Mouse (Mus musculus) urinary bladder, postnatal 10 days (tissue): ENCODE results near the gene Gm3417.
"Not testable (repeated sequence)": the region's sequence is repeated elsewhere in the genome, so short reads cannot be mapped to it uniquely, and the experiment has no call there.

Experiments used
- DNase-seq: peaks from one replicate; pipeline ENCODE4 v3.0.0; 2022; ENCODE audit warnings: low spot score

Gene Gm3417

DNA sequence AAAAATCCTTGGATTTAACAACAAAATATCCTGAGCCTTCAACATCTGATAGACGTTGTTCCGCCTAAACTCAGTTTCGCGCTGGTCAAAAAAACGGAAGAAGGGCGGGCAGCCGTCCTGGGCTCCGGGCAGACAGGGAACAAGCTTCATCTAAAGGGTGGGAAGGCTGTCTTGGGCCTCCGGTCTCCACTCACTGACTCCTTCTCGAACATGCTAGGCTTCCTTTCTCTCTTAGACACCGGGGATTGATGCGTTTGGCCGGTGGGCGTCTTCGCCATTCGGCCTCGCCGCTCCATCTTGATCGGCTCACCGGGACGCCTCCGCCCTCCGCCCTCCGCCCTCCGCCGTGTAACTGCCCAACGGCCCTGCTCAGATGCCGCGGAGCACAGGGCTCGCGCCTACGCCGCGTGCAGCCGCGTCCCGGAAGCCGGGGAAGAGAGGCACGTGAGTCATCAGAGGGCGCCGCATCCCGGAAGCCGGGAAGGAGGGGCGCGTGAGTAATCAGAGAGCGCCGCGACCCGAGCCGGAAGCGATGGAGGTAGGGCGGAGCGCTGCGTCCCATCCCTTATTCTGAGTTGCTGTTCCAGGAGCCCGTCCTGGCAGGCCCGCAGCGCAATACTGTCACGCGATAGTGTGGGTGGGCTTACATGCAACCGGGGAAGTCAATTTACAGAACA is at the start of gene Gm3417, which contains the start of gene 9030025P20Rik:
Gm3417 (minus strand) TSS at position 429 of the 677 bp plus-strand sequence.
9030025P20Rik (plus strand) TSS at position 107 of the 677 bp plus-strand sequence.
- not testable (repeated sequence) for DNase-seq

DNA sequence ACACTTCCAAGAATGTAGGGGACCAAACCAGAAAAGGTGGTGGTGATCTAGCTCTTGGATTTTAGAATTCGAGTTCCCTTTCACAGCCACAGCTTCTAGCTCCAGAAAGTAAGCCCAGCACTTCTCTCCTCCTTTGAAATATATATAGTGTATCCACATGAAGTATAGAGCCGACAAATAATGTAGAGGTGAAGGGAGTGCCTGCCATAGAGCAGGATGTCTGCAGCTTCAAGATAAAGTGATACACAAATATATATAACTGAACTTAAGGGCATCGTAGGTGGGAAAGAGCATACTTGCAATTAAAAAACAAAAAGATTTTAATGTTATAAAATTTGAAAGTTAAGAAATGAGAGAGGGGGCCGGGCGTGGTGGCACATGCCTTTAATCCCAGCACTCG is 46.9 kb upstream of the Gm3417 start:
- DNase-seq, result not testable (repeated sequence)

DNA sequence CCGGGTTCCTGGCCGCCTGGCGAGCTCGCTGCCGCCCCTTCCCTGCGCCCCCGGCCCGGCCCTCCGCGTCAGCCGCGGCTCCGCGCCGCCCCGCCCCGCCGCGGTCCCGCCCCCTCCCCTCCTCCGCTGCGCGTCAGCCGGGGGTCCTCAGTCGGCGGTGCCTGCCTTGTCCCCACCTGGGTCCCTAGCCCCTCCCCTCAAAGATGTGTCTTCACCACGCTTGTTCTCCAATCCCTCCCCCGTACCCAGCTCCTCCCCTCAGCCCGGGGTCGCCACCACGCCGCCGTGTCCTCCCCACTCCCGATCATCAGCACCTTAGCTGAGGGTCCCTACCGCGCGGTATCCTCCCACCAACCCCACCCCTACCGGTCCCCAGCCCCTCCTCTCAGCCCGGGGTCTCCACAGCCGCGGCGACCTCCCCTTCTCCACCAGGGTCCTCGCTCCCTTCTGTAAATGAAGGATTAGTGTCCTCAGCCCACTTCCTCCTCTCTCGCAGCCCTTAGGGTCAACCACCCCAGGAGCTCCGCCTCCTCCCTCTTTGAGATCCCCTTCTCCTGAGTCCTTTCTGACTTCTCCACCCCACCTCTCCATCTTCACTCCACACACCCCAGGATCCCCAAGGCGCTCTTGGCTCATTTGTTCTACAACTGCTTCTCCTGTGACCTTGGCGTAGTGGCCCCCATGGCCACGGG is 46.1 kb upstream of the Gm3417 start:
- DNase-seq, result not testable (repeated sequence)

DNA sequence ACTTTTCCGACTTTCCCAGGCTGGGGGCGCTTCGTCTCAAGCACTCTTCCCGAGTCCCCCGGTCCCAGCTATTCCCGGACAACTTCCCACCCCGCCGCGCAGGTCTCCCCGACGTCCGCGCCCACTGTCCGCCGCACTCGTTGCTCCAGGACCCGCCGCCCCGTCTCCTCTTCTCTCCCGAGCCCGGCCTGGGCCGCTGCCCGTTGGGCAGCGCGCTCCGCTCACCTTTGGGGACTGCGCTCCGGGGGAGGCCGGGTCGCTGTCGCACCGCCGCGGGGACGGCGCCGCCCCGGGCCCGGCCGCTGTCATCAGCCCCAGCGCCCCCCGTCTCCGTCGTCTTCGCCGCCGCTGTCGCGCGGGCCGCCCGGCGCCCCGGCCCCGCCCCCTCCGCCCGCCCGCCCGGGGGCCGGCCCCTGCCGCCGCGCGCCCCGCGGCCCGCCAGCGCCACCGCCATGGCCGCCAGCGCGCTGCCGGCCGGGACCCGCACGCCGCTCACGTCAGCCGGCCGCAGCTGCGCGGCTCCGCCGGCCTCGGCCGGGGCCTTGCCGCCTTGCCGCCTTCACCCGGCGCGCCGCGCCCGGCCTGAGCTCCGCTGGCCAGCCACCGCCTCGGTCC is 45.4 kb upstream of the Gm3417 start:
- not testable (repeated sequence) for DNase-seq

DNA sequence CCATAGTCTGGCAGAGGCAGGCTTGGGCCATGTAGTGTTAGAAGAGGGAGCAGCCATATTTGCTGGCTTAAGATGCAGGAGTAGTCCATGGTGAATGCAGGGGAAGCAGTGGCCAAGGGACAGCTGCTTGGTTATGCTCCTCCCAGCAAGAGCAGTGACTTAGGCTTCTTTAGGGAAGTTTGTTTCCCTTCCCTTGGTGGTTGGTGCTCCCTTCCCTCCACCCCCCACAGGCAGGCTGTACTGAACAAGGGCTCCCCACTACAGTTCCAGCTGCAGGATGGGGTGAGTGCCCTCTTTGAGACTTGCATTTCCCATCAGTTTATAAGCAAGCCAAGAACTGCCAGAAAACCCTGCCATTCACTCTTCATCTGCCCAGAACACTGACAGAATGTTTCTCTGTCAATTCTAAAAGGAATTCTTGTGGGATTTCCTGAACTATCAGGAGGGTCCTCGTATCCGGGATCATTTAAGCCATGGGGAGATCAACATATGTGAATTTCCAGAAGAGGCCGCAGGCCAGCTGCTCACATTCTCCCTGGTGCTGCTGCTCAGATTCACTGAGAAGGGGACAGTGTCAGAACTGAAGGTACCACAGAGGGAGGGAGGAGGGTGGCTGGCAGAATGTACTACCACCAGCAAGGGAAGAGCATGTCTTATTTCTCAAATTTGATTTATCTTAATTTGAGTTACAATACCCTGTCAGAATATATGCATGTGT is 43.1 kb upstream of the Gm3417 start:
- DNase-seq, result not testable (repeated sequence)

DNA sequence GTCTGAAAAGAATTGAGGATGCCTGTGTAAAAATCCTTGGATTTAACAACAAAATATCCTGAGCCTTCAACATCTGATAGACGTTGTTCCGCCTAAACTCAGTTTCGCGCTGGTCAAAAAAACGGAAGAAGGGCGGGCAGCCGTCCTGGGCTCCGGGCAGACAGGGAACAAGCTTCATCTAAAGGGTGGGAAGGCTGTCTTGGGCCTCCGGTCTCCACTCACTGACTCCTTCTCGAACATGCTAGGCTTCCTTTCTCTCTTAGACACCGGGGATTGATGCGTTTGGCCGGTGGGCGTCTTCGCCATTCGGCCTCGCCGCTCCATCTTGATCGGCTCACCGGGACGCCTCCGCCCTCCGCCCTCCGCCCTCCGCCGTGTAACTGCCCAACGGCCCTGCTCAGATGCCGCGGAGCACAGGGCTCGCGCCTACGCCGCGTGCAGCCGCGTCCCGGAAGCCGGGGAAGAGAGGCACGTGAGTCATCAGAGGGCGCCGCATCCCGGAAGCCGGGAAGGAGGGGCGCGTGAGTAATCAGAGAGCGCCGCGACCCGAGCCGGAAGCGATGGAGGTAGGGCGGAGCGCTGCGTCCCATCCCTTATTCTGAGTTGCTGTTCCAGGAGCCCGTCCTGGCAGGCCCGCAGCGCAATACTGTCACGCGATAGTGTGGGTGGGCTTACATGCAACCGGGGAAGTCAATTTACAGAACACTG is 31.3 kb upstream of the Gm3417 start, which contains the start of gene Gm3435:
Gm3435 (plus strand) TSS at position 471 of the 708 bp plus-strand sequence.
- DNase-seq, result not testable (repeated sequence)

DNA sequence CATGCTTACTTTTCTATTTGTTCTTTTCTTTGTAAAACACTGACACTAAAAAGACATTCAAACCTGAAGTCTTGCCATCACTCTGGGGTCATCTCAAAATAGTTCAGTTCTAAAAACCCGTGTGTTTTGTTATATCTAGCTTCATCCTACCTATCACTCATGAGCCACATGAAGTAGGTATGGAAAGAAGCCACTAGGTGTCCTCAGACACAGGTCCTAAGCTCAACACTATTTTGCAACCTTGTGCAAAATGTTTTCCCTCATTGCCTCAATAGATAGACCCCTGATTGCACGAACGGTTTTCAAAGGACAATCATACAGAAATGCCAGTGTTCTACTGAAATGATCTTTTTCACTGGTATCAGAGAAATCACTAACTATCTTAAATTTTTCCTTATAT is 30.5 kb upstream of the Gm3417 start:
- not testable (repeated sequence) for DNase-seq

DNA sequence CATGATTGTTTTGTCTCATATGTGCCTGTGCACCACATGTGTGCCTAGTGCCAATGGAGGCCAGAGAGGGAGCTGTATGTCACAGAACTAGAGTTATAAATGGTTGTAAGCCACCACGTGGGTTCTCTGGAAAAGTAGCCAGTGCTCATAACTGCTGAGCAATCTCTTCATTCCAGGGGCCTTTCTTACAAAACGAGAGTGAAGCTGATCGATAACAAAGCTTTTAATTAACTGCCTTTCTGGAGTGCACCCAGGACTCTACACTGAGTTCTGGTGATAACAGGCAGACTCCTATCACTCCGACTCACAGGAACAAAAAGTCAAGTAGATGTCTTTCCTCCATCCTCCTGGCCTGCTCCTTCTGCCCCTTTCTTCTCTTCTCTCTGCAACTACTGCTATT is 21.5 kb upstream of the Gm3417 start:
- DNase-seq, result not testable (repeated sequence)

DNA sequence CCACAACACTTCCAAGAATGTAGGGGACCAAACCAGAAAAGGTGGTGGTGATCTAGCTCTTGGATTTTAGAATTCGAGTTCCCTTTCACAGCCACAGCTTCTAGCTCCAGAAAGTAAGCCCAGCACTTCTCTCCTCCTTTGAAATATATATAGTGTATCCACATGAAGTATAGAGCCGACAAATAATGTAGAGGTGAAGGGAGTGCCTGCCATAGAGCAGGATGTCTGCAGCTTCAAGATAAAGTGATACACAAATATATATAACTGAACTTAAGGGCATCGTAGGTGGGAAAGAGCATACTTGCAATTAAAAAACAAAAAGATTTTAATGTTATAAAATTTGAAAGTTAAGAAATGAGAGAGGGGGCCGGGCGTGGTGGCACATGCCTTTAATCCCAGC is 15.6 kb upstream of the Gm3417 start:
- not testable (repeated sequence) for DNase-seq

DNA sequence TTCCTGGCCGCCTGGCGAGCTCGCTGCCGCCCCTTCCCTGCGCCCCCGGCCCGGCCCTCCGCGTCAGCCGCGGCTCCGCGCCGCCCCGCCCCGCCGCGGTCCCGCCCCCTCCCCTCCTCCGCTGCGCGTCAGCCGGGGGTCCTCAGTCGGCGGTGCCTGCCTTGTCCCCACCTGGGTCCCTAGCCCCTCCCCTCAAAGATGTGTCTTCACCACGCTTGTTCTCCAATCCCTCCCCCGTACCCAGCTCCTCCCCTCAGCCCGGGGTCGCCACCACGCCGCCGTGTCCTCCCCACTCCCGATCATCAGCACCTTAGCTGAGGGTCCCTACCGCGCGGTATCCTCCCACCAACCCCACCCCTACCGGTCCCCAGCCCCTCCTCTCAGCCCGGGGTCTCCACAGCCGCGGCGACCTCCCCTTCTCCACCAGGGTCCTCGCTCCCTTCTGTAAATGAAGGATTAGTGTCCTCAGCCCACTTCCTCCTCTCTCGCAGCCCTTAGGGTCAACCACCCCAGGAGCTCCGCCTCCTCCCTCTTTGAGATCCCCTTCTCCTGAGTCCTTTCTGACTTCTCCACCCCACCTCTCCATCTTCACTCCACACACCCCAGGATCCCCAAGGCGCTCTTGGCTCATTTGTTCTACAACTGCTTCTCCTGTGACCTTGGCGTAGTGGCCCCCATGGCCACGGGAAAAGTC is 14.7 kb upstream of the Gm3417 start:
- not testable (repeated sequence) for DNase-seq

DNA sequence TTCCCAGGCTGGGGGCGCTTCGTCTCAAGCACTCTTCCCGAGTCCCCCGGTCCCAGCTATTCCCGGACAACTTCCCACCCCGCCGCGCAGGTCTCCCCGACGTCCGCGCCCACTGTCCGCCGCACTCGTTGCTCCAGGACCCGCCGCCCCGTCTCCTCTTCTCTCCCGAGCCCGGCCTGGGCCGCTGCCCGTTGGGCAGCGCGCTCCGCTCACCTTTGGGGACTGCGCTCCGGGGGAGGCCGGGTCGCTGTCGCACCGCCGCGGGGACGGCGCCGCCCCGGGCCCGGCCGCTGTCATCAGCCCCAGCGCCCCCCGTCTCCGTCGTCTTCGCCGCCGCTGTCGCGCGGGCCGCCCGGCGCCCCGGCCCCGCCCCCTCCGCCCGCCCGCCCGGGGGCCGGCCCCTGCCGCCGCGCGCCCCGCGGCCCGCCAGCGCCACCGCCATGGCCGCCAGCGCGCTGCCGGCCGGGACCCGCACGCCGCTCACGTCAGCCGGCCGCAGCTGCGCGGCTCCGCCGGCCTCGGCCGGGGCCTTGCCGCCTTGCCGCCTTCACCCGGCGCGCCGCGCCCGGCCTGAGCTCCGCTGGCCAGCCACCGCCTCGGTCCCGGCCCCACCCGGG is 14.0 kb upstream of the Gm3417 start:
- not testable (repeated sequence) for DNase-seq

DNA sequence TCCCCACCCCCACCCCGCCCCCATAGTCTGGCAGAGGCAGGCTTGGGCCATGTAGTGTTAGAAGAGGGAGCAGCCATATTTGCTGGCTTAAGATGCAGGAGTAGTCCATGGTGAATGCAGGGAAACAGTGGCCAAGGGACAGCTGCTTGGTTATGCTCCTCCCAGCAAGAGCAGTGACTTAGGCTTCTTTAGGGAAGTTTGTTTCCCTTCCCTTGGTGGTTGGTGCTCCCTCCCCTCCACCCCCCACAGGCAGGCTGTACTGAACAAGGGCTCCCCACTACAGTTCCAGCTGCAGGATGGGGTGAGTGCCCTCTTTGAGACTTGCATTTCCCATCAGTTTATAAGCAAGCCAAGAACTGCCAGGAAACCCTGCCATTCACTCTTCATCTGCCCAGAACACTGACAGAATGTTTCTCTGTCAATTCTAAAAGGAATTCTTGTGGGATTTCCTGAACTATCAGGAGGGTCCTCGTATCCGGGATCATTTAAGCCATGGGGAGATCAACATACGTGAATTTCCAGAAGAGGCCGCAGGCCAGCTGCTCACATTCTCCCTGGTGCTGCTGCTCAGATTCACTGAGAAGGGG is 11.6 kb upstream of the Gm3417 start:
- not testable (repeated sequence) for DNase-seq

DNA sequence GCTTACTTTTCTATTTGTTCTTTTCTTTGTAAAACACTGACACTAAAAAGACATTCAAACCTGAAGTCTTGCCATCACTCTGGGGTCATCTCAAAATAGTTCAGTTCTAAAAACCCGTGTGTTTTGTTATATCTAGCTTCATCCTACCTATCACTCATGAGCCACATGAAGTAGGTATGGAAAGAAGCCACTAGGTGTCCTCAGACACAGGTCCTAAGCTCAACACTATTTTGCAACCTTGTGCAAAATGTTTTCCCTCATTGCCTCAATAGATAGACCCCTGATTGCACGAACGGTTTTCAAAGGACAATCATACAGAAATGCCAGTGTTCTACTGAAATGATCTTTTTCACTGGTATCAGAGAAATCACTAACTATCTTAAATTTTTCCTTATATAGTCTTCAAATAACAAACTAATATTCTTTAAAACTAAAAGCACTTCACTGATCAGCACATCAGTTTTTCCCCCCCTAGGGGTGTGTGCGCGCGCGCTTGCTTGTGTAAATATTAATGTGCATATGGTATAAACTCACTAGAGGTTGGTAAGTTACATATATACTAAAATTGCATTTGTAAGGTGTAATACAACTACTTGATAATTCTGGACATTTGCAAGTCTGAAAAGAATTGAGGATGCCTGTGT is 750 bp downstream of the Gm3417 start:
- DNase-seq, result not testable (repeated sequence)

DNA sequence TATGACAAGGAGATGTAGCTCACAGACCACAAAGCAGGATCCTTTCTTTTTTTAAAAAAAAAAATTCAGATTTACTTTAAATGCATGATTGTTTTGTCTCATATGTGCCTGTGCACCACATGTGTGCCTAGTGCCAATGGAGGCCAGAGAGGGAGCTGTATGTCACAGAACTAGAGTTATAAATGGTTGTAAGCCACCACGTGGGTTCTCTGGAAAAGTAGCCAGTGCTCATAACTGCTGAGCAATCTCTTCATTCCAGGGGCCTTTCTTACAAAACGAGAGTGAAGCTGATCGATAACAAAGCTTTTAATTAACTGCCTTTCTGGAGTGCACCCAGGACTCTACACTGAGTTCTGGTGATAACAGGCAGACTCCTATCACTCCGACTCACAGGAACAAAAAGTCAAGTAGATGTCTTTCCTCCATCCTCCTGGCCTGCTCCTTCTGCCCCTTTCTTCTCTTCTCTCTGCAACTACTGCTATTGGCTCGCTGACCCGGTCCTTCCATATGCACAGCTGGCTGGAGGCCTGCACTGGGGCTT is 10.1 kb downstream of the Gm3417 start:
- not testable (repeated sequence) for DNase-seq

DNA sequence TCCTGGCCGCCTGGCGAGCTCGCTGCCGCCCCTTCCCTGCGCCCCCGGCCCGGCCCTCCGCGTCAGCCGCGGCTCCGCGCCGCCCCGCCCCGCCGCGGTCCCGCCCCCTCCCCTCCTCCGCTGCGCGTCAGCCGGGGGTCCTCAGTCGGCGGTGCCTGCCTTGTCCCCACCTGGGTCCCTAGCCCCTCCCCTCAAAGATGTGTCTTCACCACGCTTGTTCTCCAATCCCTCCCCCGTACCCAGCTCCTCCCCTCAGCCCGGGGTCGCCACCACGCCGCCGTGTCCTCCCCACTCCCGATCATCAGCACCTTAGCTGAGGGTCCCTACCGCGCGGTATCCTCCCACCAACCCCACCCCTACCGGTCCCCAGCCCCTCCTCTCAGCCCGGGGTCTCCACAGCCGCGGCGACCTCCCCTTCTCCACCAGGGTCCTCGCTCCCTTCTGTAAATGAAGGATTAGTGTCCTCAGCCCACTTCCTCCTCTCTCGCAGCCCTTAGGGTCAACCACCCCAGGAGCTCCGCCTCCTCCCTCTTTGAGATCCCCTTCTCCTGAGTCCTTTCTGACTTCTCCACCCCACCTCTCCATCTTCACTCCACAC is 16.9 kb downstream of the Gm3417 start:
- not testable (repeated sequence) for DNase-seq

DNA sequence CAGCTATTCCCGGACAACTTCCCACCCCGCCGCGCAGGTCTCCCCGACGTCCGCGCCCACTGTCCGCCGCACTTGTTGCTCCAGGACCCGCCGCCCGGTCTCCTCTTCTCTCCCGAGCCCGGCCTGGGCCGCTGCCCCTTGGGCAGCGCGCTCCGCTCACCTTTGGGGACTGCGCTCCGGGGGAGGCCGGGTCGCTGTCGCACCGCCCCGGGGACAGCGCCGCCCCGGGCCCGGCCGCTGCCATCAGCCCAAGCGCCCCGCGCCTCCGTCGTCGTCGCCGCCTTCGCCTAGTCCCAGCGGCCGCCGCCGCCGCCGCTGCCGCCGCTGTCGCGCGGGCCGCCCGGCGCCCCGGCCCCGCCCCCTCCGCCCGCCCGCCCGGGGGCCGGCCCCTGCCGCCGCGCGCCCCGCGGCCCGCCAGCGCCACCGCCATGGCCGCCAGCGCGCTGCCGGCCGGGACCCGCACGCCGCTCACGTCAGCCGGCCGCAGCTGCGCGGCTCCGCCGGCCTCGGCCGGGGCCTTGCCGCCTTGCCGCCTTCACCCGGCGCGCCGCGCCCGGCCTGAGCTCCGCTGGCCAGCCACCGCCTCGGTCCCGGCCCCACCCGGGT is 17.5 kb downstream of the Gm3417 start, which contains the start of gene Phf10:
Phf10 (minus strand) TSS at position 323 of the 606 bp plus-strand sequence.
- not testable (repeated sequence) for DNase-seq

DNA sequence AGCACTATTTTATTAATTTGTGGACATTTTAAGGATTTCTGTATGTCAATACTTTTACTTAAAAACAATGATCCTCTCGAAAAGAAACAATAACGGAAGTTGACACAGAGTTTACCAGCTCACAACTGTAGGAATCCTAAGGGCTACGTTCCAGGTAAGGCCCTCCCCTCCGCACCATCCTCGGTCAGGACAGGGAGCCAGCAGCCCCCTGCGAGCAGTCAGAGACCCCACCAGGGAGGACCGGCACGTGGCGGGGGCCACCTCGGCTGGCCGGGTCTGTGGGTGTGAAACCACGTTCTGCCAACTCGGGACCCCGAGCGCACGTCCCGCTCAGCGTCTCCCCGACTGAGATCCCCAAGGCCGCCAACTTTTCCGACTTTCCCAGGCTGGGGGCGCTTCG is 18.1 kb downstream of the Gm3417 start:
- DNase-seq, result no peak

DNA sequence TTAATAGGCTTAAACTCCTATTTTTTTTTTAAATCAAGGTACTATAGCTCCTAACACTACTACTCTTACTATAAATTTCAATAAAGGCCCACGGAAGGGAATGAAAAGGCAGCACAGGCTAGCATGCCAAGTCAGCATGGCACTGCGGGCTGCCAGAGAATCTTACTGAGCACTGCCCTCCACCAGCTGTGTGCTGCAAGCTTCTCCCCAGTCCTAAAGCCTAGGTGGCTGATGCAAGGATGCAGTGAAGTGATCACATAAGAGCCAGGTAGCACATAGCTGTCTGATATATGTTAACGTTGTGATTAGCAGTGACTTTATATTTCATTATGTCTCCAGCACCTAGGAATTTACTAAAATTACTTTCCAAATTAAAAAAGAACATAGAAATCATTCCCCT is 18.6 kb downstream of the Gm3417 start:
- DNase-seq, result no peak
